26 mouse cellular contexts compared by ENCODE assay signal in the genomic region with DNA sequence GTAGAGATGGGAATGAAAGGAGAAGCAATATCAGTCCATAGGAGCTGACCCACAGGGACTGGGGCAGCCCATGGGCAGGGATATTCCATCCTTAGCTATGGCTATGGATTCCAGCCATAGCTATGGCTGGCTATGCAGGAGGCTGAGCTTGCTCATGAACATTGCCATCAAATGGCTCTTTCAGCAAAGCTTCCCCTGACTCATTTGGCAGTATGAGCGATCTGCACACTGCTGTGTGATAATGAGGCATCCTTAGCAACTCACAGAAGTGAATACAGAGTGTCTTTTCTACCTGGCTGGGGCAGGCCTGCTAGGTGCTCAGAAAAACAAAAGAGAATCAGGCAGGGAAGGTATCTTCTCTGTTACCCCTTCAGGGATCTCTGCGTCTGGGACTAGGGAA.
"Had no signal": no experiment of that assay in that cellular context is flagged by ENCODE, and none has a peak within 500 bp of the region (broad histone marks: within the 10 kb centered on the region; RNA-seq: fewer than 3 reads in every experiment).

No protein-coding gene starts in this region.

- H3K4me1 ChIP-seq: heart, embryonic 13.5 days; heart, embryonic 15.5 days; hindbrain, embryonic 12.5 days; kidney, embryonic 15.5 days; limb, embryonic 13.5 days; limb, embryonic 15.5 days; liver, embryonic 12.5 days had no signal

- H3K27me3 ChIP-seq: hindbrain, embryonic 12.5 days; kidney, embryonic 15.5 days; limb, embryonic 13.5 days; limb, embryonic 15.5 days; liver, embryonic 12.5 days had no signal

- H3K9ac ChIP-seq: heart, embryonic 13.5 days; heart, embryonic 15.5 days; hindbrain, embryonic 12.5 days; hindbrain, embryonic 14.5 days; kidney, embryonic 15.5 days; limb, embryonic 13.5 days; limb, embryonic 15.5 days; liver, embryonic 12.5 days; liver, embryonic 14.5 days had no signal

- H3K27ac ChIP-seq: heart, adult 2 months; heart, embryonic 13.5 days; heart, embryonic 15.5 days; hindbrain, embryonic 12.5 days; hindbrain, embryonic 14.5 days; hindbrain, postnatal 0 days; kidney, embryonic 15.5 days; kidney, postnatal 0 days; limb, embryonic 13.5 days; limb, embryonic 15.5 days; liver, embryonic 12.5 days; liver, embryonic 14.5 days had no signal

- H3K36me3 ChIP-seq: heart, embryonic 13.5 days; heart, embryonic 15.5 days; kidney, embryonic 15.5 days; limb, embryonic 13.5 days; limb, embryonic 15.5 days; liver, embryonic 12.5 days had no signal

- H3K4me3 ChIP-seq: heart, adult 2 months; heart, embryonic 13.5 days; heart, embryonic 15.5 days; hindbrain, embryonic 12.5 days; kidney, embryonic 15.5 days; limb, embryonic 13.5 days; limb, embryonic 15.5 days; liver, embryonic 12.5 days had no signal

- ATAC-seq: hindbrain, postnatal 0 days; intestine, embryonic 16.5 days; liver, embryonic 12.5 days had no signal

- H3K4me2 ChIP-seq: heart, embryonic 11.5 days; heart, embryonic 13.5 days; heart, embryonic 15.5 days; hindbrain, embryonic 12.5 days; hindbrain, embryonic 14.5 days; kidney, embryonic 15.5 days; limb, embryonic 13.5 days; limb, embryonic 15.5 days; liver, embryonic 12.5 days had no signal

- H3K9me3 ChIP-seq: heart, embryonic 13.5 days; heart, embryonic 15.5 days; hindbrain, embryonic 12.5 days; kidney, embryonic 15.5 days; limb, embryonic 13.5 days; limb, embryonic 15.5 days; liver, embryonic 12.5 days had no signal

- DNase-seq: gastrocnemius, postnatal 14 days; gastrocnemius, postnatal 36 days; heart, adult 2 months; heart, postnatal 14 days; heart, postnatal 36 days; kidney, adult 11 months; kidney, adult 2 months; kidney, adult 9 months; kidney, postnatal 14 days; kidney, postnatal 36 days; layer of hippocampus, adult 9-11 months; layer of hippocampus, postnatal 36 days; left cerebral cortex, postnatal 4 days had no signal
